Mouse (Mus musculus): ENCODE data around the gene Bcl9.

Gene Bcl9

GRCm38 (mm10) chr3:97297553-97298432 lies at the start of gene Bcl9:
Gene Bcl9 (minus strand): TSS chr3:97297917.
- in situ Hi-C loops (cut with MboI; ENCODE audit: low sequenced_read_pairs) = no loop called here

- in situ Hi-C loops (cut with MboI; ENCODE audit: low sequenced_read_pairs) = loop anchor here (10.0 to 25.0 kb wide), 3 partner anchors 134 to 402 kb away; partner anchors contain the start of gene Gja8
Measured at GRCm38 (mm10) chr3:97339193-97339576, 41.5 kb upstream of the Bcl9 start.

GRCm38 (mm10) chr3:97338522-97339192 lies 40.9 kb upstream of the Bcl9 start:
- in situ Hi-C loops (cut with MboI; ENCODE audit: low sequenced_read_pairs) = loop anchor here (10.0 to 25.0 kb wide), 3 partner anchors 134 to 401 kb away; partner anchors contain the start of gene Gja8

GRCm38 (mm10) chr3:97337306-97337705 lies 39.6 kb upstream of the Bcl9 start:
- in situ Hi-C loops (cut with MboI; ENCODE audit: low sequenced_read_pairs) = loop anchor here (10.0 to 25.0 kb wide), 3 partner anchors 133 to 400 kb away; partner anchors contain the start of gene Gja8

- in situ Hi-C loops (cut with MboI; ENCODE audit: low sequenced_read_pairs) = loop anchor here (10.0 to 25.0 kb wide), 3 partner anchors 132 to 399 kb away; partner anchors contain the start of gene Gja8
Measured at GRCm38 (mm10) chr3:97336331-97336730, 38.6 kb upstream of the Bcl9 start.

GRCm38 (mm10) chr3:97334618-97335017 lies 36.9 kb upstream of the Bcl9 start:
- in situ Hi-C loops (cut with MboI; ENCODE audit: low sequenced_read_pairs) = loop anchor here (10.0 to 25.0 kb wide), 3 partner anchors 130 to 397 kb away; partner anchors contain the start of gene Gja8

GRCm38 (mm10) chr3:97332172-97332571 lies 34.5 kb upstream of the Bcl9 start:
- in situ Hi-C loops (cut with MboI; ENCODE audit: low sequenced_read_pairs) = loop anchor here (10.0 to 25.0 kb wide), 3 partner anchors 127 to 395 kb away; partner anchors contain the start of gene Gja8

GRCm38 (mm10) chr3:97327809-97328208 lies 30.1 kb upstream of the Bcl9 start:
- in situ Hi-C loops (cut with MboI; ENCODE audit: low sequenced_read_pairs) = loop anchor here (25.0 kb wide), 2 partner anchors 241 to 391 kb away; partner anchors contain the start of gene Gja8

- in situ Hi-C loops (cut with MboI; ENCODE audit: low sequenced_read_pairs) = loop anchor here (25.0 kb wide), 2 partner anchors 240 to 390 kb away; partner anchors contain the start of gene Gja8
Measured at GRCm38 (mm10) chr3:97327356-97327755, 29.6 kb upstream of the Bcl9 start.

- in situ Hi-C loops (cut with MboI; ENCODE audit: low sequenced_read_pairs) = loop anchor here (25.0 kb wide), 2 partner anchors 238 to 388 kb away; partner anchors contain the start of gene Gja8
Measured at GRCm38 (mm10) chr3:97325621-97326345, 28.1 kb upstream of the Bcl9 start.

GRCm38 (mm10) chr3:97324046-97324445 lies 26.3 kb upstream of the Bcl9 start:
- in situ Hi-C loops (cut with MboI; ENCODE audit: low sequenced_read_pairs) = no loop called here

- in situ Hi-C loops (cut with MboI; ENCODE audit: low sequenced_read_pairs) = no loop called here
Measured at GRCm38 (mm10) chr3:97317302-97317701, 19.6 kb upstream of the Bcl9 start.

- in situ Hi-C loops (cut with MboI; ENCODE audit: low sequenced_read_pairs) = no loop called here
Measured at GRCm38 (mm10) chr3:97313431-97313830, 15.7 kb upstream of the Bcl9 start.

- in situ Hi-C loops (cut with MboI; ENCODE audit: low sequenced_read_pairs) = no loop called here
Measured at GRCm38 (mm10) chr3:97311998-97312397, 14.3 kb upstream of the Bcl9 start.

GRCm38 (mm10) chr3:97309748-97310536 lies 12.2 kb upstream of the Bcl9 start:
- in situ Hi-C loops (cut with MboI; ENCODE audit: low sequenced_read_pairs) = no loop called here

GRCm38 (mm10) chr3:97308440-97308839 lies 10.7 kb upstream of the Bcl9 start:
- in situ Hi-C loops (cut with MboI; ENCODE audit: low sequenced_read_pairs) = no loop called here

- in situ Hi-C loops (cut with MboI; ENCODE audit: low sequenced_read_pairs) = no loop called here
Measured at GRCm38 (mm10) chr3:97305907-97306306, 8.2 kb upstream of the Bcl9 start.

- in situ Hi-C loops (cut with MboI; ENCODE audit: low sequenced_read_pairs) = no loop called here
Measured at GRCm38 (mm10) chr3:97301586-97301985, 3.9 kb upstream of the Bcl9 start.

- in situ Hi-C loops (cut with MboI; ENCODE audit: low sequenced_read_pairs) = no loop called here
Measured at GRCm38 (mm10) chr3:97300370-97300769, 2.7 kb upstream of the Bcl9 start.

- in situ Hi-C loops (cut with MboI; ENCODE audit: low sequenced_read_pairs) = no loop called here
Measured at GRCm38 (mm10) chr3:97299885-97300284, 2.2 kb upstream of the Bcl9 start.

All from CH12F3 (cell line).